Mouse (Mus musculus) forebrain, postnatal 0 days (tissue): ENCODE results near the gene Nupr1l. TPM values are rescaled to one million over a fixed set of nuclear protein-coding genes. Genes with fewer than 3 reads are reported as not detected.

Source experiments
- ATAC-seq: fragments of 200-750 bp; cut with Nextera tagmentation; 2 replicates; pipeline ENCODE4 v1.8.0; 2017; ENCODE audit warnings: mild to moderate bottlenecking, moderate library complexity
- DNase-seq: peaks from one replicate; pipeline ENCODE4 v3.0.0-alpha.2; 2015
- H3K27ac ChIP-seq: fragments of 300-500 bp; sonication (generic); 2 replicates; pipeline ENCODE4 v1.5.1; 2014; ENCODE audit warnings: low read depth, mild to moderate bottlenecking, antibody characterized with exemption, low read length, moderate library complexity, mixed read lengths
- H3K27me3 ChIP-seq: fragments of 300-500 bp; sonication (generic); 2 replicates; pipeline ENCODE4 v1.6.1; 2014; ENCODE audit warnings: mild to moderate bottlenecking, low read length, mixed read lengths; ENCODE audit not compliant: insufficient read depth
- H3K36me3 ChIP-seq: fragments of 300-500 bp; sonication (generic); 2 replicates; pipeline ENCODE4 v1.6.1; 2014; ENCODE audit warnings: mild to moderate bottlenecking, moderate library complexity; ENCODE audit not compliant: insufficient read depth
- H3K4me1 ChIP-seq: fragments of 300-500 bp; sonication (generic); 2 replicates; pipeline ENCODE4 v1.6.1; 2014; ENCODE audit warnings: antibody characterized with exemption; ENCODE audit not compliant: insufficient read depth
- H3K4me2 ChIP-seq: fragments of 300-500 bp; sonication (generic); 2 replicates; pipeline ENCODE4 v1.6.1; 2014; ENCODE audit warnings: low read depth, mild to moderate bottlenecking, moderate library complexity
- H3K4me3 ChIP-seq: fragments of 300-500 bp; sonication (generic); 2 replicates; pipeline ENCODE4 v1.5.1; 2014; ENCODE audit warnings: low read depth, low read length, mixed read lengths
- H3K9ac ChIP-seq: fragments of 300-500 bp; sonication (generic); 2 replicates; pipeline ENCODE4 v1.6.1; 2014; ENCODE audit warnings: mild to moderate bottlenecking
- H3K9me3 ChIP-seq: fragments of 300-500 bp; sonication (generic); 2 replicates; pipeline ENCODE4 v1.6.1; 2016; ENCODE audit warnings: low read length
- CTCF ChIP-seq: sonication (generic); IDR thresholded peaks from 2 replicates; pipeline ENCODE4 v1.5.1; 2016; ENCODE audit warnings: antibody characterized with exemption, control low read depth, low read depth
- WGBS: fragments of 180-500 bp; shearing (Covaris S2); extraction: QIAGEN DNeasy Blood & Tissue Kit; methylation state at CpG from one replicate; pipeline ENCODE4 v1.1.7; 2014; 5-methylcytosine and 5-hydroxymethylcytosine counted together
- polyA plus RNA-seq: library from polyadenylated mRNA; unstranded; fragments of >200 nt; fragmentation: Nextera tagmentation; extraction: Ambion mirVana; gene quantifications from 2 replicates; pipeline ENCODE4 v1.2.1, GENCODE M21; 2015
- total RNA-seq: library from RNA; depleted of rRNA; stranded (reverse); fragments of >200 nt; gene quantifications from 2 replicates; pipeline ENCODE4 v1.2.3, GENCODE M21; 2014; rRNA removed

Gene Nupr1l
- total RNA-seq, result 1.4 and 3.0 TPM in 2 replicates
- polyA plus RNA-seq, result 5.5 and 5.6 TPM in 2 replicates

DNA sequence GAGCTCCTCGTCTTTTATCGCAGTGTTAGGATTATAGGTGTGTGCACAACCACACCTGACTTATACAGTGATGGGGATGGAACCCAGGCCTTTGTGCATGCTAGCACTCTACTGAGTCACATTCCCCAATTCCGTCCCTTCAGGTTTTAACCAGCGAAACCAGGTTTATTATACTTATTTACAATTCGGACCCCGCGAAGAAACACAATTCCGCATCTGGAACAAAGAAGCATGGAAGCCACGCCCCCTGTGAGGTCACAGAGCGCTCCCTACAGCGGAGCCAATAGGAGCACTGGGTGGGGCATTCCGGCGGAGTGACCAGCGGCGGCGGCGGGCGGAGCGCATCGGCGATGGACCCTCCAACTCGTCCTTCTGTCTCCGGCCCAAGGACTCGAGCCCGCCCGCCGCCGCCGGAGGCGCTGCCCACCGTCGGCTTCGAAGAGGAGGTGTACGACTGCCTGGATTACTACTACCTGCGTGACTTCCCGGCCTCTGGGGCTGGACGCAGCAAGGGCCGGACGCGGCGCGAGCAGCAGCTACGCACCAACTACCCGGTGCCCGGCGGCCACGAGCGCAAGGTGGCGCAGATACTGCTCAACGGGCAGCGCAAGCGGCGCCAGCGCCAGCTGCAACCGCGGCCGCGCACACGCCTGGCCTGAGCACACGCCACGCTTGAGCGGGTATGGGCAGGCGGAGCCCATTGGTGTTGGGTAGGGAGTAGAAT, at the start of gene Nupr1l:
Gene Nupr1l, plus strand, starts transcription at position 299 of the 724 bp plus-strand sequence.
- Histone ChIP-seq H3K4me2 (peak within 1 kb of the TSS; percentile 95), H3K4me3 (peak within 1 kb of the TSS; percentile 69), H3K36me3 (no peaks in the 10 kb centered on the region), H3K27ac (peak within 1 kb of the TSS; percentile 85), H3K27me3 (no peaks in the 10 kb centered on the region), H3K9me3 (no peaks in the 10 kb centered on the region), H3K9ac (peak within 1 kb of the TSS; percentile 93), H3K4me1 (no peaks in the 10 kb centered on the region)
- peak; percentile 98 for ATAC-seq
- peak; percentile 49 for TF ChIP-seq CTCF
- DNase-seq, result peak; percentile 94
- 2% methylated on average over 63 of the region's 63 CpGs for WGBS

DNA sequence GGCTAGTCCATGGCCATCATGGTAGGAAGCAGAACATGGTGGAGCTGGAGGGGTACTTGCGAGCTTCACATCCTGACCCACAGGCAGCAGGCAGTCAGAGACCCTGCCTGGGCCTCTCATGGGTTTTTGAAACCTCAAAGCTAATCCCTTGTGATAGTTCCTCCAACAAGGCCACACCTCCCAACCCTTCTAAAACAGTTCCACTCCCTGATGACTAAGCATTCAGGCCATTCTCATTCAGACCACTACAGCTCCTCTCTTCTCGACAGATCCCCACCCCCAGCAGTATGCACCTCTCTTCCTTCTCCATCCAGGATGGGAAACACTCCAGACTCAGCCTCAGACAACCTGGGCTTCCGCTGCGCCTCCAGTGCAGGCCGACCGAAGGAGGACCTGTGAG, 46.0 kb upstream of the Nupr1l start:
- Histone ChIP-seq H3K4me1 (no peaks in the 10 kb centered on the region), H3K4me3 (no peak overlapping the region), H3K36me3 (peaks cover 37% of the 10 kb centered on the region), H3K27ac (no peak overlapping the region), H3K4me2 (no peak overlapping the region), H3K9ac (no peak overlapping the region), H3K27me3 (no peaks in the 10 kb centered on the region), H3K9me3 (no peaks in the 10 kb centered on the region)
- DNase-seq, result no peak
- no peak for ATAC-seq
- no peak for TF ChIP-seq CTCF
- WGBS, result 93% methylated on average over 6 of the region's 6 CpGs

DNA sequence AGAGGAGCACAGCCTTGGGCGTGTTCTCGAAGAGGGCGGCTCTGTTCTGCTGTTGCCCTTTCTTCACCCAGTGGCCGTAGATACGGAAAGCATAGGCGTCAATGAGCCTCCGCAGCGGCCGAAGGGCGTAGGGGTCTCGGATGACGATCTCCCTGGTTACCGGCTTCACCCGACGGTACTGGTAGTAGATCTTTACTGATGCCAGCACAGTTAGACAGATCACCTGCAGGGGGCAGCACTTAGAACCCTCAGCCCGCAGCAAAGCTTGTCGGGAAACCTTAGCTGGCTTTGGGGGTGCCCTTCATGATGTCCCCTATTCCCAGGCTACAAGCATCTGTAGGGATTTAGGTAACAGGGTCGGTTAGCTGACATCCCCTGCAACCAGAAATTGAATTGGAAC, 43.9 kb upstream of the Nupr1l start:
- Histone ChIP-seq H3K27me3 (no peaks in the 10 kb centered on the region), H3K36me3 (peaks cover 23% of the 10 kb centered on the region), H3K27ac (no peak overlapping the region), H3K4me2 (peak overlapping the region; percentile 19; the same call in 1 of the 2 replicates), H3K4me1 (no peaks in the 10 kb centered on the region), H3K9ac (no peak overlapping the region), H3K4me3 (no peak overlapping the region), H3K9me3 (no peaks in the 10 kb centered on the region)
- peak; percentile 34; the same call in 1 of the 2 replicates for ATAC-seq
- TF ChIP-seq CTCF, result peak; percentile 58
- WGBS, result 14% methylated on average over 18 of the region's 18 CpGs
- peak; percentile 31 for DNase-seq

DNA sequence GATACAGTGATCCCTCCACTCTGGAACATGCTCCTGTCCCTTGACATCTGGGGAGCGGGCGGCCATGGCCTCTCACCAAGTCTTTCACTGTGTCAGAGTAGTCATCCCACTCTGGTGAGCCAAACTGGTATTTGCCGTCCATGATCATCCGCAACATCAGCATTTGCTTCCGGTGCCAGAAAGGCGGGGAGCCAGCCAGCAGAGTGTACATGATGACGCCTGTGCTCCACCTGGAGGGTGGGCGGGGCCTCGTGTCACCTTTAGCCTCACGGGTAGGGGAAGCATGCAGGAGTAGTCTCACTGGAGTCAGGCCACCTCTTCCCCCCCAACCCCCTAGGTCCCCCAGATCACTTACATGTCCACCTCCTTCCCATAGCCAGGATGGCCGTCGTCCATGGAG, 42.5 kb upstream of the Nupr1l start:
- no peak overlapping the region for H3K4me2 ChIP-seq
- no peak for TF ChIP-seq CTCF
- WGBS, result 90% methylated on average over 12 of the region's 12 CpGs

DNA sequence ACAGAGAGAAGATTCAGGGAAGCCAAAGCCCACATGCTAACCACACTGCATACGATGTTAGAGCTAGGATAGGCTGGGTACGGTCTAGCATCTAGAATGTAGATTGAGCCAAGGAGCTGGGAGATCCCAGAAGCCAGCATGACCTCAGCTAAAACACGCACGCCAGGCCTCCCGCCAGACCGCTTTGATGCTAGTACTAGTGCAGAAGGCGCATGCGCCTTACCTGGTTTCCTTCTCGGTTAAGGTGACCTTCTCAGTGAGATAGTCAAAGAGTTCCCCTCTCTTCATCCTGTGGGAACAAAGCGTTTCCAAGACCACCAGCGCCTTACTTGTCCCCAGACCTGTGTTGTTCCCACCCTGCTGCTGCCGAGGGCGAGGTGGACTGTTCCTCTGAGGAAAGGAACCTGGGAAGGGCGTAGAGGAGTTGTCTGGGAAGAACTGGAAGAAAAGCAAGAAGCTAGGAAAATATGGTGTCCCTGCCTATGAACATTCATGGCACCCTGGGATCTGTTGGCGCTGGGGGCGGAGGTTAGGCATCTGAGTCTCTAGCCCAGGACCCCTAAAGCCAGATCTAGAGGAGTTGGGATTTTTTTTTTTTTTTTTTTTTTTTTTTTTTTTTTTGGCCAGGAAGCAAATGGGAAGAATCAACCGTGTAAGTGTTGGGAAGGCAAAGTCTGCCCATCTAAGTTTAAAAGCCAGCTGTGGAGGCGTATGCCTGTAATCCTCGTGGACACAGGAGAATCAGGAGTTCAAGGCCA, 38.9 kb upstream of the Nupr1l start:
- ATAC-seq, result no peak
- WGBS, result 90% methylated on average over 19 of the region's 19 CpGs
- no peaks in the 10 kb centered on the region for H3K27me3 ChIP-seq
- no peaks in the 10 kb centered on the region for H3K9me3 ChIP-seq
- no peak for DNase-seq
- H3K9ac ChIP-seq, result no peak overlapping the region
- H3K27ac ChIP-seq, result no peak overlapping the region
- H3K4me1 ChIP-seq, result no peaks in the 10 kb centered on the region
- no peak overlapping the region for H3K4me2 ChIP-seq
- no peaks in the 10 kb centered on the region for H3K36me3 ChIP-seq
- H3K4me3 ChIP-seq, result no peak overlapping the region
- no peak for TF ChIP-seq CTCF

More for the DNA sequence above, 42.5 kb upstream of the Nupr1l start:
- Histone ChIP-seq H3K4me3 (no peak overlapping the region), H3K27me3 (no peaks in the 10 kb centered on the region), H3K27ac (no peak overlapping the region), H3K9ac (no peak overlapping the region), H3K36me3 (peaks cover 12% of the 10 kb centered on the region), H3K4me1 (no peaks in the 10 kb centered on the region), H3K9me3 (no peaks in the 10 kb centered on the region)
- ATAC-seq (no peak), DNase-seq (no peak)

DNA sequence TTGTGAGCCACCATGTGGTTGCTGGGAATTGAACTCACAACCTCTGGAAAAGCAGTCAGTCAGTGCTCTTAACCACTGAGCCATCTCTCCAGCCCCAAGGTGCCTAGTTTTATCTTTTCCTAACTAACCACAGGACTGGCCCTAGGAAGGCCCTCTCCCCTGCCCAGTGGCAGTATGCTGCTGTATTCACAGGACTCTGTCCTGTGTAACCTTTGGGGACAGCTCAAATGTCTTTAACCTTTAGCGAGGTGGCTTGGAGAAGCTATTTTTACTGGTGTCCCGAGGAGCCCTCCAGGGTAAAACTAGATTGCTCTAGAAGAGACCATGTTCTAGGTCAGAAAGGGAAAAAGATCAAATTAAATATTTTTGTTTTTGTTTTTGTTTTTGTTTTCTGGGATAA, 37.1 kb upstream of the Nupr1l start:
- Histone ChIP-seq H3K27ac (no peak overlapping the region), H3K4me1 (no peaks in the 10 kb centered on the region), H3K36me3 (no peaks in the 10 kb centered on the region), H3K4me2 (no peak overlapping the region), H3K4me3 (no peak overlapping the region), H3K9ac (no peak overlapping the region), H3K9me3 (no peaks in the 10 kb centered on the region), H3K27me3 (no peaks in the 10 kb centered on the region)
- TF ChIP-seq CTCF, result no peak
- DNase-seq (no peak), ATAC-seq (no peak)
- 79% methylated on average over 2 of the region's 2 CpGs for WGBS

DNA sequence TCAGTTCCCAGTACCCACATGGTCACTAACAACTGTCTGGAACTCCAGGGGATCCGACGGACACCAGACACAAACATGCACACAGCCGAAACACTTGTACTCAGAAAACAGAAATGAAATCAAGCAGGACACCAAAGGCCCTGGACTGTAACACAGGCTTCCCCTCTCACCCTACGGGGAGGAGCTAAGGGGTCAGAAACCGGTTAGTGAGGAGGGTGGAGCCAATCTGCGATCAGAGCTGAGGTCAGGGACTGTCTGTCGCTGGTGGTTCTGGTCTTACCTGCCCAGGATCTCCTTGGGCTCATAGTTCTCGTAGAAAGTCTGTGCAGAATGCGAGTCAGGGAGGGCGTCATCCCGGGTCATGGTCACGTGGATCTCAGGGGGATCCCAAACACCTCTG, 34.4 kb upstream of the Nupr1l start:
- no peaks in the 10 kb centered on the region for H3K9me3 ChIP-seq
- 84% methylated on average over 12 of the region's 12 CpGs for WGBS
- no peaks in the 10 kb centered on the region for H3K4me1 ChIP-seq
- no peak overlapping the region for H3K4me3 ChIP-seq
- TF ChIP-seq CTCF, result no peak
- H3K9ac ChIP-seq, result no peak overlapping the region
- no peak overlapping the region for H3K27ac ChIP-seq
- no peak overlapping the region for H3K4me2 ChIP-seq
- ATAC-seq (no peak), DNase-seq (no peak)
- no peaks in the 10 kb centered on the region for H3K36me3 ChIP-seq
- H3K27me3 ChIP-seq, result no peaks in the 10 kb centered on the region
